Mouse (Mus musculus): ENCODE data around the gene Pik3cb. TPM values are rescaled to one million over a fixed set of nuclear protein-coding genes. Genes with fewer than 3 reads are reported as not detected.

The Pik3cb gene
- polyA plus RNA-seq, 1 experiment from 2014 or later, result 4.3 TPM

GRCm38 (mm10) chr9:99081308-99081707 lies 59.1 kb downstream of the Pik3cb start:
- no peaks in the 10 kb centered on the region for H3K27me3 ChIP-seq (ENCODE audit: control insufficient read depth, insufficient read depth, low read length)
- H3K4me1 ChIP-seq (replicated peaks; ENCODE audit: control insufficient read depth, insufficient read depth, low read length), result no peaks in the 10 kb centered on the region
- H3K4me3 ChIP-seq (replicated peaks; ENCODE audit: low read length), result no peak overlapping the region
- no peak overlapping the region for H3K9ac ChIP-seq
- WGBS, result 83% methylated on average over 3 of the region's 3 CpGs
- H3K27ac ChIP-seq, result no peak overlapping the region
- no peak overlapping the region for H3K4me2 ChIP-seq (replicated peaks)
- ATAC-seq (ENCODE audit: low FRiP score) (no peak), DNase-seq (ENCODE audit: low spot score) (no peak)
- no peaks in the 10 kb centered on the region for H3K9me3 ChIP-seq (ENCODE audit: control insufficient read depth, low read length)
- 0 out of 2 replicates have a peak, but pooled peaks cover 8% of the 10 kb centered on the region for H3K36me3 ChIP-seq (replicated peaks; ENCODE audit: control insufficient read depth, insufficient read depth)

GRCm38 (mm10) chr9:99080657-99081056 lies 59.8 kb downstream of the Pik3cb start:
- H3K36me3 ChIP-seq (replicated peaks; ENCODE audit: control insufficient read depth, insufficient read depth), result 0 out of 2 replicates have a peak, but pooled peaks cover 8% of the 10 kb centered on the region
- no peak overlapping the region for H3K9ac ChIP-seq
- ATAC-seq (ENCODE audit: low FRiP score), result no peak
- H3K27me3 ChIP-seq (ENCODE audit: control insufficient read depth, insufficient read depth, low read length), result no peaks in the 10 kb centered on the region
- no peak overlapping the region for H3K27ac ChIP-seq
- no peak overlapping the region for H3K4me3 ChIP-seq (replicated peaks; ENCODE audit: low read length)
- H3K4me2 ChIP-seq (replicated peaks), result no peak overlapping the region
- H3K4me1 ChIP-seq (replicated peaks; ENCODE audit: control insufficient read depth, insufficient read depth, low read length), result no peaks in the 10 kb centered on the region
- 100% methylated on average over 2 of the region's 2 CpGs for WGBS
- H3K9me3 ChIP-seq (ENCODE audit: control insufficient read depth, low read length), result no peaks in the 10 kb centered on the region
- no peak for DNase-seq (ENCODE audit: low spot score)

GRCm38 (mm10) chr9:99074462-99074861 lies 66.0 kb downstream of the Pik3cb start:
- Histone ChIP-seq H3K4me1 (replicated peaks; ENCODE audit: control insufficient read depth, insufficient read depth, low read length) (no peaks in the 10 kb centered on the region), H3K9ac (no peak overlapping the region), H3K27ac (no peak overlapping the region), H3K4me3 (replicated peaks; ENCODE audit: low read length) (no peak overlapping the region), H3K9me3 (ENCODE audit: control insufficient read depth, low read length) (no peaks in the 10 kb centered on the region), H3K36me3 (replicated peaks; ENCODE audit: control insufficient read depth, insufficient read depth) (peaks cover 11% of the 10 kb centered on the region), H3K27me3 (ENCODE audit: control insufficient read depth, insufficient read depth, low read length) (no peaks in the 10 kb centered on the region), H3K4me2 (replicated peaks) (no peak overlapping the region)
- ATAC-seq (ENCODE audit: low FRiP score) (no peak), DNase-seq (ENCODE audit: low spot score) (no peak)
- 88% methylated on average over 2 of the region's 2 CpGs for WGBS

GRCm38 (mm10) chr9:99072538-99072937 lies 67.9 kb downstream of the Pik3cb start:
- 59% methylated on average over 4 of the region's 4 CpGs for WGBS
- H3K9me3 ChIP-seq (ENCODE audit: control insufficient read depth, low read length), result no peaks in the 10 kb centered on the region
- no peak overlapping the region for H3K4me3 ChIP-seq (replicated peaks; ENCODE audit: low read length)
- peaks cover 19% of the 10 kb centered on the region for H3K36me3 ChIP-seq (replicated peaks; ENCODE audit: control insufficient read depth, insufficient read depth)
- ATAC-seq (ENCODE audit: low FRiP score), result no peak
- no peaks in the 10 kb centered on the region for H3K27me3 ChIP-seq (ENCODE audit: control insufficient read depth, insufficient read depth, low read length)
- H3K27ac ChIP-seq, result no peak overlapping the region
- no peak overlapping the region for H3K4me2 ChIP-seq (replicated peaks)
- H3K9ac ChIP-seq, result no peak overlapping the region
- no peak for DNase-seq (ENCODE audit: low spot score)
- H3K4me1 ChIP-seq (replicated peaks; ENCODE audit: control insufficient read depth, insufficient read depth, low read length), result no peaks in the 10 kb centered on the region

- Histone ChIP-seq H3K4me2 (replicated peaks) (no peak overlapping the region), H3K4me3 (replicated peaks; ENCODE audit: low read length) (no peak overlapping the region), H3K27ac (no peak overlapping the region), H3K9me3 (ENCODE audit: control insufficient read depth, low read length) (no peaks in the 10 kb centered on the region), H3K4me1 (replicated peaks; ENCODE audit: control insufficient read depth, insufficient read depth, low read length) (no peaks in the 10 kb centered on the region), H3K9ac (no peak overlapping the region), H3K36me3 (replicated peaks; ENCODE audit: control insufficient read depth, insufficient read depth) (peaks cover 34% of the 10 kb centered on the region), H3K27me3 (ENCODE audit: control insufficient read depth, insufficient read depth, low read length) (no peaks in the 10 kb centered on the region)
- DNase-seq (ENCODE audit: low spot score) (no peak), ATAC-seq (ENCODE audit: low FRiP score) (no peak)
- 78% methylated on average over 5 of the region's 5 CpGs for WGBS
These were observed 75.1 kb downstream of the Pik3cb start for GRCm38 (mm10) chr9:99065311-99065710.

GRCm38 (mm10) chr9:99064216-99064615 lies 76.2 kb downstream of the Pik3cb start:
- Histone ChIP-seq H3K27me3 (ENCODE audit: control insufficient read depth, insufficient read depth, low read length) (no peaks in the 10 kb centered on the region), H3K4me1 (replicated peaks; ENCODE audit: control insufficient read depth, insufficient read depth, low read length) (no peaks in the 10 kb centered on the region), H3K27ac (no peak overlapping the region), H3K36me3 (replicated peaks; ENCODE audit: control insufficient read depth, insufficient read depth) (peaks cover 33% of the 10 kb centered on the region), H3K4me2 (replicated peaks) (no peak overlapping the region), H3K9ac (no peak overlapping the region), H3K9me3 (ENCODE audit: control insufficient read depth, low read length) (no peaks in the 10 kb centered on the region), H3K4me3 (replicated peaks; ENCODE audit: low read length) (no peak overlapping the region)
- DNase-seq (ENCODE audit: low spot score) (peak; percentile 80), ATAC-seq (ENCODE audit: low FRiP score) (0 out of 2 replicates have a peak, but pooled peaks have one; percentile 21)
- WGBS, result 57% methylated on average over 2 of the region's 2 CpGs

DNA sequence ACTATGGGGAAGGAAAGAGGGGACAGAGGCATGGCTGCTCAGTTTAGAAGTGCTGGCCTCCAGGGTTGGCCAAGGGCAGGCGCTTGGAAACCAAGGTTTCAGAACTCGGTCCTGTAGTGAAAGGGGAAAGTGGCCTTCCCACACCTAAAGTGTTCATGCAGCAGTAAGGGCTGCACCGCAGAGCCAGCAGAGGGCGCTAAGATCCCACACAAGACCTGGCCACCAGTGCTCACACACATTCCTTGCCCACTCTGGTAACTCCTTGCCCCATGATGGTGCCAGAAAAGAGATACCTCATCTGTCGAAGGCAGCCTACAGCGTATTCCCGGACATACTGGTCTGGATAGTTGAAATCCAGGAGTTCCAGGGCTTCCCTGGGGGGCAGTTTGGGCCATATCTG lies 77.9 kb downstream of the Pik3cb start:
- Histone ChIP-seq H3K27me3 (ENCODE audit: control insufficient read depth, insufficient read depth, low read length) (no peaks in the 10 kb centered on the region), H3K27ac (no peak overlapping the region), H3K36me3 (replicated peaks; ENCODE audit: control insufficient read depth, insufficient read depth) (peaks cover 34% of the 10 kb centered on the region), H3K4me2 (replicated peaks) (no peak overlapping the region), H3K4me1 (replicated peaks; ENCODE audit: control insufficient read depth, insufficient read depth, low read length) (no peaks in the 10 kb centered on the region), H3K4me3 (replicated peaks; ENCODE audit: low read length) (no peak overlapping the region), H3K9ac (no peak overlapping the region), H3K9me3 (ENCODE audit: control insufficient read depth, low read length) (no peaks in the 10 kb centered on the region)
- ATAC-seq (ENCODE audit: low FRiP score) (peak; percentile 80; the same call in 1 of the 2 replicates), DNase-seq (ENCODE audit: low spot score) (peak; percentile 85)
- 41% methylated on average over 7 of the region's 7 CpGs for WGBS

- no peak for ATAC-seq (ENCODE audit: low FRiP score)
- no peaks in the 10 kb centered on the region for H3K27me3 ChIP-seq (ENCODE audit: control insufficient read depth, insufficient read depth, low read length)
These were observed 82.7 kb downstream of the Pik3cb start for GRCm38 (mm10) chr9:99057751-99058150.

DNA sequence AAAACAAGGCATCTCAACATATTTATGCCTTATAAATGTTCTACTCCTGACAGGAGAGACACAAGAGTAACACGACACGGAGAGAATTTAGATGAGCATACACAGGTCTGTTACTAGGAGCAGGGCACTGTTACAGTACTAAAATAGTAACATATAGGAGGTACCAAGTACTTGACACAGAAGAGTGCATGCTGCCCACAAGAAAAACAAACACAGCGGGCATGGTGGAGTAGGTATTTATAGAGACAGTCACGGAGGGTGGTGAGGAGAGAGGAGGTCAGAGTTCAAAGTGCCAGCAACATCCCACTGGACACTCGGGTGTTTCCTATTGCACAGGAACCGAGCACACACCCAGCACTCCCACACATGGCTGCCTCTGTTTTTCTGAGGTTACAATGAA lies 90.7 kb downstream of the Pik3cb start:
- H3K9me3 ChIP-seq (ENCODE audit: control insufficient read depth, low read length), result no peaks in the 10 kb centered on the region
- no peak overlapping the region for H3K4me3 ChIP-seq (replicated peaks; ENCODE audit: low read length)
- no peaks in the 10 kb centered on the region for H3K4me1 ChIP-seq (replicated peaks; ENCODE audit: control insufficient read depth, insufficient read depth, low read length)
- peaks cover 22% of the 10 kb centered on the region for H3K36me3 ChIP-seq (replicated peaks; ENCODE audit: control insufficient read depth, insufficient read depth)
- no peak overlapping the region for H3K27ac ChIP-seq
- WGBS, result 71% methylated on average over 6 of the region's 6 CpGs
- H3K4me2 ChIP-seq (replicated peaks), result no peak overlapping the region
- H3K9ac ChIP-seq, result no peak overlapping the region
- DNase-seq (ENCODE audit: low spot score) (no peak), ATAC-seq (ENCODE audit: low FRiP score) (no peak)
- H3K27me3 ChIP-seq (ENCODE audit: control insufficient read depth, insufficient read depth, low read length), result no peaks in the 10 kb centered on the region

More at GRCm38 (mm10) chr9:99057751-99058150, 82.7 kb downstream of the Pik3cb start:
- no peak overlapping the region for H3K27ac ChIP-seq
- no peak for DNase-seq (ENCODE audit: low spot score)
- H3K4me3 ChIP-seq (replicated peaks; ENCODE audit: low read length), result no peak overlapping the region
- H3K4me1 ChIP-seq (replicated peaks; ENCODE audit: control insufficient read depth, insufficient read depth, low read length), result no peaks in the 10 kb centered on the region
- H3K36me3 ChIP-seq (replicated peaks; ENCODE audit: control insufficient read depth, insufficient read depth), result peaks cover 30% of the 10 kb centered on the region
- H3K9me3 ChIP-seq (ENCODE audit: control insufficient read depth, low read length), result no peaks in the 10 kb centered on the region
- WGBS, result 87% methylated on average over 3 of the region's 3 CpGs
- no peak overlapping the region for H3K9ac ChIP-seq
- no peak overlapping the region for H3K4me2 ChIP-seq (replicated peaks)

DNA sequence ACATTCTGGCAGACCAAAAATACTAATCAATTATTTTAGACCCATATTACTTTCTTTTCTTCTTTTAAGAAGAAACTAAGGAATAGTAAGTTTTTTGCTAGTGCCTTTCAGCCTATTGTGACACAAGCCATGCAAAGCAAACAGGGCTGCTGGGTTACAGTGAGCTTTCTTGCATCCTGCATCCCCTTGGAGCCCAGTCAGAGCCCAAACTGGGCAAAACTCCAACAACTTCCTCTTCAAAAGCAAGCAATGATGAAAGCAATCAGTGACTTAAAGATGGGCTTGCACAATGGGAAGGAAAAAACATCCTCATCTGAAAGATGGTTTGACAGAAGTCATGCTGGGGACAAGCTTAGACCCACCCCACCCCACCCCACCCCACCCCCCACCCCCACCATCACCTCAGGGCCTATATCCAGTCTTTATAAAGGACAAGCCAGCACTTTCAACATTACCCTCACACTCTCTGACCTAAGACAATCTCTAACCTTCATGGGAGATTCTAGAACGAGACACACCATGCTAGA lies 91.6 kb downstream of the Pik3cb start:
- ATAC-seq (ENCODE audit: low FRiP score) (no peak; the same call in 1 of the 2 replicates), DNase-seq (ENCODE audit: low spot score) (peak; percentile 63)
- H3K4me3 ChIP-seq (replicated peaks; ENCODE audit: low read length), result no peak overlapping the region
- no peaks in the 10 kb centered on the region for H3K4me1 ChIP-seq (replicated peaks; ENCODE audit: control insufficient read depth, insufficient read depth, low read length)
- no peak overlapping the region for H3K27ac ChIP-seq
- H3K4me2 ChIP-seq (replicated peaks), result no peak overlapping the region
- no peaks in the 10 kb centered on the region for H3K27me3 ChIP-seq (ENCODE audit: control insufficient read depth, insufficient read depth, low read length)
- WGBS, result 74% methylated on average over 1 of the region's 1 CpGs
- H3K9me3 ChIP-seq (ENCODE audit: control insufficient read depth, low read length), result no peaks in the 10 kb centered on the region
- H3K9ac ChIP-seq, result no peak overlapping the region
- peaks cover 19% of the 10 kb centered on the region for H3K36me3 ChIP-seq (replicated peaks; ENCODE audit: control insufficient read depth, insufficient read depth)

Measured in hindbrain, embryonic 14.5 days (tissue).